Mouse (Mus musculus): ENCODE results near the gene Sept9. TPM values are rescaled to one million over a fixed set of nuclear protein-coding genes. Genes with fewer than 3 reads are reported as not detected.
A peak's percentile ranks its signal among the peaks of the same experiment; 100 is the strongest.

Sept9 gene
- total and polyA plus RNA-seq, 3 experiments, result 115 to 469 (median 292) TPM

GRCm38 (mm10) chr11:117296500-117297189, 97.2 kb downstream of the Sept9 start:
- no peak for TF ChIP-seq GATA1 (IDR thresholded peaks at IDR 0.05; ENCODE audit: borderline replicate concordance, low read length)
- TF ChIP-seq GATA2 (IDR thresholded peaks at IDR 0.05; ENCODE audit: borderline replicate concordance, low read depth, low read length), result no peak
- no peak for TF ChIP-seq CTCF (IDR thresholded peaks at IDR 0.05; ENCODE audit: low read depth, low read length)
- no peak for TF ChIP-seq POLR2AphosphoS5 (IDR thresholded peaks at IDR 0.05; ENCODE audit: insufficient replicate concordance, low read depth, low read length)
- no peak for TF ChIP-seq TAL1 (conservative IDR thresholded peaks at IDR 0.05; ENCODE audit: low read depth, low read length)
- no peak for DNase-seq (ENCODE audit: low spot score)
- Histone ChIP-seq H3K27me3 (ENCODE audit: insufficient read depth, low read length) (peaks cover 34% of the 10 kb centered on the region), H3K9me3 (replicated peaks) (peaks cover 3% of the 10 kb centered on the region; the same call in 1 of the 2 replicates), H3K36me3 (replicated peaks) (peaks cover 7% of the 10 kb centered on the region), H3K4me1 (ENCODE audit: insufficient read depth, low read depth, low read length) (peaks cover 25% of the 10 kb centered on the region), H3K4me3 (ENCODE audit: low read depth, low read length) (no peak overlapping the region)
- no peak for ATAC-seq (ENCODE audit: extremely low read depth, insufficient number of reproducible peaks, low FRiP score, poor library complexity, severe bottlenecking)

- ATAC-seq (ENCODE audit: extremely low read depth, insufficient number of reproducible peaks, low FRiP score, poor library complexity, severe bottlenecking) (no peak), DNase-seq (ENCODE audit: low spot score) (no peak)
- H3K4me3 ChIP-seq (ENCODE audit: low read depth, low read length), result no peak overlapping the region
- H3K36me3 ChIP-seq (replicated peaks), result peaks cover 3% of the 10 kb centered on the region
- peaks cover 18% of the 10 kb centered on the region for H3K4me1 ChIP-seq (ENCODE audit: insufficient read depth, low read depth, low read length)
- TF ChIP-seq POLR2AphosphoS5 (IDR thresholded peaks at IDR 0.05; ENCODE audit: insufficient replicate concordance, low read depth, low read length) (no peak), GATA1 (IDR thresholded peaks at IDR 0.05; ENCODE audit: borderline replicate concordance, low read length) (no peak), TAL1 (conservative IDR thresholded peaks at IDR 0.05; ENCODE audit: low read depth, low read length) (no peak), GATA2 (IDR thresholded peaks at IDR 0.05; ENCODE audit: borderline replicate concordance, low read depth, low read length) (no peak), CTCF (IDR thresholded peaks at IDR 0.05; ENCODE audit: low read depth, low read length) (no peak)
- H3K27me3 ChIP-seq (ENCODE audit: insufficient read depth, low read length), result peaks cover 32% of the 10 kb centered on the region
- H3K9me3 ChIP-seq (replicated peaks), result peaks cover 3% of the 10 kb centered on the region; the same call in 1 of the 2 replicates
Observed at GRCm38 (mm10) chr11:117297190-117297829, 97.8 kb downstream of the Sept9 start.

GRCm38 (mm10) chr11:117299741-117300140, 100.3 kb downstream of the Sept9 start:
- TF ChIP-seq CTCF (IDR thresholded peaks at IDR 0.05; ENCODE audit: low read depth, low read length), result no peak
- no peak for TF ChIP-seq POLR2AphosphoS5 (IDR thresholded peaks at IDR 0.05; ENCODE audit: insufficient replicate concordance, low read depth, low read length)
- no peak for TF ChIP-seq GATA1 (IDR thresholded peaks at IDR 0.05; ENCODE audit: borderline replicate concordance, low read length)
- TF ChIP-seq GATA2 (IDR thresholded peaks at IDR 0.05; ENCODE audit: borderline replicate concordance, low read depth, low read length), result no peak
- no peak for TF ChIP-seq TAL1 (conservative IDR thresholded peaks at IDR 0.05; ENCODE audit: low read depth, low read length)
- no peak overlapping the region for H3K4me3 ChIP-seq (ENCODE audit: low read depth, low read length)
- H3K9me3 ChIP-seq (replicated peaks), result peaks cover 3% of the 10 kb centered on the region
- peaks cover 13% of the 10 kb centered on the region; the same call in 1 of the 2 replicates for H3K4me1 ChIP-seq (ENCODE audit: insufficient read depth, low read depth, low read length)
- H3K36me3 ChIP-seq (replicated peaks), result peaks cover 6% of the 10 kb centered on the region
- H3K27me3 ChIP-seq (ENCODE audit: insufficient read depth, low read length), result peaks cover 25% of the 10 kb centered on the region
- no peak for DNase-seq (ENCODE audit: low spot score)
- ATAC-seq (ENCODE audit: extremely low read depth, insufficient number of reproducible peaks, low FRiP score, poor library complexity, severe bottlenecking), result no peak

- Histone ChIP-seq H3K36me3 (replicated peaks) (peaks cover 6% of the 10 kb centered on the region), H3K4me3 (ENCODE audit: low read depth, low read length) (no peak overlapping the region), H3K4me1 (ENCODE audit: insufficient read depth, low read depth, low read length) (peaks cover 13% of the 10 kb centered on the region; the same call in 1 of the 2 replicates), H3K27me3 (ENCODE audit: insufficient read depth, low read length) (peaks cover 18% of the 10 kb centered on the region), H3K9me3 (replicated peaks) (peaks cover 3% of the 10 kb centered on the region)
- peak; percentile 56 for TF ChIP-seq CTCF (IDR thresholded peaks at IDR 0.05; ENCODE audit: low read depth, low read length)
- no peak for TF ChIP-seq GATA1 (IDR thresholded peaks at IDR 0.05; ENCODE audit: borderline replicate concordance, low read length)
- no peak for ATAC-seq (ENCODE audit: extremely low read depth, insufficient number of reproducible peaks, low FRiP score, poor library complexity, severe bottlenecking)
- DNase-seq (ENCODE audit: low spot score), result no peak
Observed at GRCm38 (mm10) chr11:117300809-117301208, 101.3 kb downstream of the Sept9 start.

GRCm38 (mm10) chr11:117301716-117302115, 102.3 kb downstream of the Sept9 start:
- H3K27me3 ChIP-seq (ENCODE audit: insufficient read depth, low read length), result peaks cover 11% of the 10 kb centered on the region
- DNase-seq (ENCODE audit: low spot score) (no peak), ATAC-seq (ENCODE audit: extremely low read depth, insufficient number of reproducible peaks, low FRiP score, poor library complexity, severe bottlenecking) (no peak)
- TF ChIP-seq TAL1 (conservative IDR thresholded peaks at IDR 0.05; ENCODE audit: low read depth, low read length) (no peak), GATA1 (IDR thresholded peaks at IDR 0.05; ENCODE audit: borderline replicate concordance, low read length) (no peak), CTCF (IDR thresholded peaks at IDR 0.05; ENCODE audit: low read depth, low read length) (no peak), GATA2 (IDR thresholded peaks at IDR 0.05; ENCODE audit: borderline replicate concordance, low read depth, low read length) (no peak), POLR2AphosphoS5 (IDR thresholded peaks at IDR 0.05; ENCODE audit: insufficient replicate concordance, low read depth, low read length) (no peak)
- peaks cover 3% of the 10 kb centered on the region for H3K9me3 ChIP-seq (replicated peaks)
- H3K36me3 ChIP-seq (replicated peaks), result peaks cover 3% of the 10 kb centered on the region
- H3K4me3 ChIP-seq (ENCODE audit: low read depth, low read length), result no peak overlapping the region
- H3K4me1 ChIP-seq (ENCODE audit: insufficient read depth, low read depth, low read length), result peaks cover 12% of the 10 kb centered on the region

- DNase-seq (ENCODE audit: low spot score) (no peak), ATAC-seq (ENCODE audit: extremely low read depth, insufficient number of reproducible peaks, low FRiP score, poor library complexity, severe bottlenecking) (no peak)
- Histone ChIP-seq H3K27me3 (ENCODE audit: insufficient read depth, low read length) (peaks cover 7% of the 10 kb centered on the region), H3K4me3 (ENCODE audit: low read depth, low read length) (no peak overlapping the region), H3K9me3 (replicated peaks) (peaks cover 3% of the 10 kb centered on the region), H3K36me3 (replicated peaks) (peaks cover 3% of the 10 kb centered on the region), H3K4me1 (ENCODE audit: insufficient read depth, low read depth, low read length) (peaks cover 12% of the 10 kb centered on the region)
- TF ChIP-seq POLR2AphosphoS5 (IDR thresholded peaks at IDR 0.05; ENCODE audit: insufficient replicate concordance, low read depth, low read length) (no peak), TAL1 (conservative IDR thresholded peaks at IDR 0.05; ENCODE audit: low read depth, low read length) (no peak), GATA2 (IDR thresholded peaks at IDR 0.05; ENCODE audit: borderline replicate concordance, low read depth, low read length) (no peak), GATA1 (IDR thresholded peaks at IDR 0.05; ENCODE audit: borderline replicate concordance, low read length) (no peak), CTCF (IDR thresholded peaks at IDR 0.05; ENCODE audit: low read depth, low read length) (no peak)
Observed at GRCm38 (mm10) chr11:117302371-117302770, 102.9 kb downstream of the Sept9 start.

Data from G1E (cell line).